Mouse (Mus musculus) liver, embryonic 15.5 days (tissue): Measurements from ENCODE around the gene Tmed4. TPM values are rescaled to one million over a fixed set of nuclear protein-coding genes. Genes with fewer than 3 reads are reported as not detected.
"Not testable (repeated sequence)": the region's sequence is repeated elsewhere in the genome, so short reads cannot be mapped to it uniquely, and the experiment has no call there.

Source experiments
- ATAC-seq: fragments of 200-750 bp; cut with Nextera tagmentation; 2 replicates; pipeline ENCODE4 v1.8.0; 2017; ENCODE audit warnings: moderate number of reproducible peaks, mild to moderate bottlenecking, moderate library complexity; ENCODE audit not compliant: insufficient read depth
- H3K27ac ChIP-seq: fragments of 300-500 bp; sonication (generic); replicated peaks from 2 replicates; pipeline ENCODE4 v1.5.1; 2015; ENCODE audit warnings: mild to moderate bottlenecking, inconsistent platforms
- H3K27me3 ChIP-seq: fragments of 300-500 bp; sonication (generic); 2 replicates; pipeline ENCODE4 v1.6.1; 2015; ENCODE audit warnings: mild to moderate bottlenecking, inconsistent platforms
- H3K36me3 ChIP-seq: fragments of 300-500 bp; sonication (generic); replicated peaks from 2 replicates; pipeline ENCODE4 v1.6.1; 2015; ENCODE audit warnings: moderate library complexity, mild to moderate bottlenecking, inconsistent platforms
- H3K4me1 ChIP-seq: fragments of 300-500 bp; sonication (generic); replicated peaks from 2 replicates; pipeline ENCODE4 v1.6.1; 2015; ENCODE audit warnings: inconsistent platforms
- H3K4me2 ChIP-seq: fragments of 300-500 bp; sonication (generic); 2 replicates; pipeline ENCODE4 v1.6.1; 2015; ENCODE audit warnings: moderate library complexity, mild to moderate bottlenecking, inconsistent platforms
- H3K4me3 ChIP-seq: fragments of 300-500 bp; sonication (generic); replicated peaks from 2 replicates; pipeline ENCODE4 v1.5.1; 2015; ENCODE audit warnings: mild to moderate bottlenecking, inconsistent platforms
- H3K9ac ChIP-seq: fragments of 300-500 bp; sonication (generic); 2 replicates; pipeline ENCODE4 v1.6.1; 2015; ENCODE audit warnings: moderate library complexity, mild to moderate bottlenecking, inconsistent platforms
- H3K9me3 ChIP-seq: fragments of 300-500 bp; sonication (generic); replicated peaks from 2 replicates; pipeline ENCODE4 v1.6.1; 2016; ENCODE audit warnings: inconsistent platforms
- WGBS: fragments of 180-500 bp; shearing (Covaris S2); methylation state at CpG from one replicate; pipeline ENCODE4 v1.1.7; 2015; ENCODE audit warnings: mixed read lengths; ENCODE audit not compliant: insufficient replicate concordance; 5-methylcytosine and 5-hydroxymethylcytosine counted together
- polyA plus RNA-seq: library from polyadenylated mRNA; unstranded; fragments of >200 nt; fragmentation: Nextera tagmentation; extraction: Ambion mirVana; gene quantifications from 2 replicates; pipeline ENCODE4 v1.2.1, GENCODE M21; 2015

Gene Tmed4
- polyA plus RNA-seq, 1 experiment from 2014 or later = 39.8 TPM

GRCm38 (mm10) chr11:6273607-6274006 lies 1.1 kb downstream of the Tmed4 start:
- Histone ChIP-seq H3K4me3 (peak overlapping the region; percentile 91), H3K4me2 (peak overlapping the region; percentile 95), H3K4me1 (peaks cover 24% of the 10 kb centered on the region), H3K27me3 (no peaks in the 10 kb centered on the region), H3K36me3 (peaks cover 19% of the 10 kb centered on the region), H3K9me3 (no peaks in the 10 kb centered on the region), H3K9ac (peak overlapping the region; percentile 90), H3K27ac (no peak overlapping the region)
- ATAC-seq = no peak
- 28% methylated on average over 11 of the region's 11 CpGs for WGBS

GRCm38 (mm10) chr11:6267320-6268254 lies 7.1 kb downstream of the Tmed4 start, which contains the start of gene Ddx56:
Ddx56 (minus strand) TSS chr11:6267772.
- peak within 1 kb of the TSS; percentile 91 for H3K4me2 ChIP-seq
- H3K27ac ChIP-seq = peak within 1 kb of the TSS; percentile 95
- H3K4me3 ChIP-seq = peak within 1 kb of the TSS; percentile 77
- H3K4me1 ChIP-seq = peaks cover 30% of the 10 kb centered on the region
- ATAC-seq = peak; percentile 95
- no peaks in the 10 kb centered on the region for H3K9me3 ChIP-seq
- H3K36me3 ChIP-seq = peaks cover 61% of the 10 kb centered on the region
- H3K27me3 ChIP-seq = no peaks in the 10 kb centered on the region
- peak within 1 kb of the TSS; percentile 81 for H3K9ac ChIP-seq
- WGBS = 1% methylated on average over 50 of the region's 50 CpGs

- peak overlapping the region; percentile 77 for H3K4me3 ChIP-seq
- no peaks in the 10 kb centered on the region for H3K9me3 ChIP-seq
- H3K9ac ChIP-seq = peak overlapping the region; percentile 81
- no peak overlapping the region for H3K27ac ChIP-seq
- WGBS = 54% methylated on average over 9 of the region's 9 CpGs
- peak overlapping the region; percentile 91 for H3K4me2 ChIP-seq
- peaks cover 60% of the 10 kb centered on the region for H3K36me3 ChIP-seq
- no peak for ATAC-seq
- H3K4me1 ChIP-seq = peaks cover 28% of the 10 kb centered on the region
- no peaks in the 10 kb centered on the region for H3K27me3 ChIP-seq
These were observed 8.0 kb downstream of the Tmed4 start for GRCm38 (mm10) chr11:6266621-6267020.

DNA sequence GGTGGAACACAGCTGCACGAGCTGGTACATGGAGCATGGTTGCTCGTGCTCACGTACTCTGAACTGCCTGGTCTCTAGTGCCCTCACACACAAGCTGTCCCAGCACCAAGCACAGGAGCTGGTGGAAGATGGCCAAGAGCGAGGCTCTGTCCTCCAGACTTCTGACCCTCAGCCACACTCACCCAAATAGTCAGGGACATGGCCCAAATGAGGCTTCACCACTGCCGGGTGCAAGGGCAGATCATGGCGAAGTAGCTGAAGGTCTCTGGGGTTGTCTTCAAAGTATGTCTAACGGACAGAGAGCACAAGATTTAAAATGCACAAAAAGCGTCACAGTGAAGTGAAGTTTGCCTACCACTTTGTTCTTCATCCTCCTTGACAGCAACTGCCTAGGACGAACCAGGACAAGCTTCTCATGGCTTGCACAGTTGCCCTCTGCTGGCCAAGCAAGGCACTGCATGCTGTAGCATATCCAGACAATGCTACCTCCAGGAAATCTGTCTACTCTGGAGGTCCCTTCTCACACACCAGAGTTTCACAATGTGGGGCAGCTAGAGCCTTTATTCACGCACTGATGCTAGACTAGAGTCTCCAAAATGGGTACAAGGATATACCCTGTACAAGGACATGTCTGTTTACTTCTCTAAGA lies 13.1 kb downstream of the Tmed4 start:
- WGBS = 66% methylated on average over 10 of the region's 10 CpGs
- H3K9me3 ChIP-seq = no peaks in the 10 kb centered on the region
- H3K36me3 ChIP-seq = peaks cover 88% of the 10 kb centered on the region

GRCm38 (mm10) chr11:6259413-6259812 lies 15.3 kb downstream of the Tmed4 start:
- Histone ChIP-seq H3K4me2 (no peak overlapping the region), H3K36me3 (peaks cover 67% of the 10 kb centered on the region), H3K9me3 (no peaks in the 10 kb centered on the region), H3K9ac (no peak overlapping the region), H3K4me3 (no peak overlapping the region), H3K27me3 (no peaks in the 10 kb centered on the region), H3K4me1 (0 out of 2 replicates have a peak, but pooled peaks cover 5% of the 10 kb centered on the region), H3K27ac (no peak overlapping the region)
- ATAC-seq = no peak
- 79% methylated on average over 7 of the region's 7 CpGs for WGBS

More for the DNA sequence above, 13.1 kb downstream of the Tmed4 start:
- no peak overlapping the region for H3K4me2 ChIP-seq
- H3K27me3 ChIP-seq = no peaks in the 10 kb centered on the region
- no peak overlapping the region for H3K27ac ChIP-seq
- H3K9ac ChIP-seq = no peak overlapping the region
- peaks cover 10% of the 10 kb centered on the region for H3K4me1 ChIP-seq
- no peak for ATAC-seq
- H3K4me3 ChIP-seq = no peak overlapping the region

DNA sequence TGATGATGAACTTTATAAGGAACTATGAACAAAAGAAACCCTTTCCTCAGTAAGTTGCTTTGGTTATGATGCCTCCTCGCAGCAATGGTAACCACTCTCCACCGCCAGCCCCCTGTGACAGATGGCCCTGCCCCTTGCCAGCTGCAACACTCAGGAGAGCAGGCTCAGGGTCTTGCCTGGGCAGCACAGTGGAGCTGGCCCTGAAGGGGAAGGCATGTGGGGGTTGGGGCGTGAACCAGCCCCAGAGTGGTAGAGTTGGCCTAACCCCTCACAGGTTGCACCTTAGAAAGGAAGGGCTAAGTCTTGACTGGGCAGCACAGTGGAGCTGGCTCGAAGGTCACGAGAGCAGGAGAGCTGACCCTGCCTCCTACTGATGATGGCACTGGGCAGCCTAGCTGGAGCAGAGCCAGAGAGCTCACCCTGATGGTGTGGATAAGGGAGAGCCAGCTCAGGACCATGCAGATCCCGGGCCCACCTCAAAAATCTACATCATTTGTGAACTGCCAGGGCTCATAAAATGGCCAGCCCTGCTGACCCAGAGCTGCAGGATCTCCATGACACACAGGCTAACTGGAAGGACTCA lies 18.1 kb downstream of the Tmed4 start:
- Histone ChIP-seq H3K4me3 (no peak overlapping the region), H3K4me2 (no peak overlapping the region), H3K4me1 (0 out of 2 replicates have a peak, but pooled peaks cover 5% of the 10 kb centered on the region), H3K9ac (no peak overlapping the region), H3K27me3 (no peaks in the 10 kb centered on the region), H3K27ac (no peak overlapping the region), H3K36me3 (peaks cover 39% of the 10 kb centered on the region), H3K9me3 (no peaks in the 10 kb centered on the region)
- no peak for ATAC-seq
- WGBS = 60% methylated on average over 6 of the region's 6 CpGs

DNA sequence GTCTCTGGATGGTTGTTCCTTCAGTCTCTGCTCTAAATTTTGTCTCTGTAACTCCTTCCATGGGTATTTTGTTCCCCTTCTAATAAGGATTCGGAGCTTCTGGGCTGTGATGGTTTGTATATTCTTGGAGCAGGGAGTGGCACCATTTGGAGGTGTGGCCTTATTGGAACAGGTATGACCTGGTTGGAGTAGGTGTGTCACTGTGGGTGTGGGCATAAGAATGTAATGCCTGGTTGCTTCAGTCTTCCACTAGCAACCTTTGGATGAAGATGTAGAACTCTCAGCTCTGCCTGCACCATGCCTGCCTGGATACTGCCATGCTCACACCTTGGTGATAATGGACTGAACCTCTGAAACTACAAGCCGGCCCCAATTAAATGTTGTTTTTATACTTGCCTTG lies 20.1 kb downstream of the Tmed4 start:
- not testable (repeated sequence) for H3K27me3 ChIP-seq, H3K27ac ChIP-seq, H3K4me1 ChIP-seq, H3K4me2 ChIP-seq, H3K9me3 ChIP-seq, ATAC-seq, H3K4me3 ChIP-seq, H3K9ac ChIP-seq
- WGBS = 80% methylated on average over 2 of the region's 2 CpGs
- H3K36me3 ChIP-seq = peaks cover 20% of the 10 kb centered on the region

DNA sequence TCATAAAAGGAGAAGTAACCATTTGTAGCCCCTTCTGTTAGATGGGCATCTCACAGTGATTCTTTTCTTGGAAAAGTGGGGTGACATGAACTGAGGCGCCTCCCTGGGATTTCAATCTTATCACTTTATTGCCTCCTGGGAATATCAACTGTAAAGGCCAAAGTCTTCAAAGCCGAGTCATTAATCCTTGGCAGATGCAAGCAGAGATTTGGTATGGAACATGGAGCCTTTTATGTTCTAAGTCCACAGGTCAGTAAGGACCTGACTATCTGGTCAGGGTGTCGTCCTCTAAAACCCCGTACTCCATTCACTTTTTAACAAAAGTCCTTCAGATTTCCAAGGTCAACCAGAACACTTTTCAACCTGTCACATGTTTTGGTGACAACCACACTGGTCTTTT lies 21.8 kb downstream of the Tmed4 start:
- Histone ChIP-seq H3K4me2 (no peak overlapping the region), H3K27ac (no peak overlapping the region), H3K36me3 (0 out of 2 replicates have a peak, but pooled peaks cover 2% of the 10 kb centered on the region), H3K9ac (no peak overlapping the region), H3K9me3 (no peaks in the 10 kb centered on the region), H3K4me3 (no peak overlapping the region), H3K27me3 (no peaks in the 10 kb centered on the region), H3K4me1 (0 out of 2 replicates have a peak, but pooled peaks cover 5% of the 10 kb centered on the region)
- 64% methylated on average over 4 of the region's 4 CpGs for WGBS
- ATAC-seq = no peak

- ATAC-seq = no peak
- WGBS = 69% methylated on average over 5 of the region's 5 CpGs
These were observed 22.4 kb downstream of the Tmed4 start for GRCm38 (mm10) chr11:6252248-6252647.

DNA sequence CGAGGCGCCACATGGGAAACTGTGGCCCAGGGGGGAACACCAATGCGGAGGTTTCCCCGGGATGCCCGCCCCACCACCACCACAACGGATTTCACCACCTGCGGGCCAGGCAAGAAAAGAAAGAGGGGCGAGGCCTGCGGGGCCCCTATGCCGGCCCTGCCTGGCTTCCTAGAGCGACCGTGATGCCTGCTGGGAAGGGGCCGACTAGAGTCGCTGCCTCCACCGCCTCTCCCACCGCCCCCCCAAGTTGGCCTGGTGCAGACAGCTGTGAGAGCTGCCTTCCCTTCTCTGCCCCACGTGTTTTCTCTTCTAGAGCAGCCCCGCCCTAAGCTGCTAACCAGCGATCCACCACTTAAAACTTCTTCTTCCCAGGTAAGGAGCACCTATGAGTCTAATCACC lies 30.0 kb downstream of the Tmed4 start:
- Histone ChIP-seq H3K4me1 (no peaks in the 10 kb centered on the region), H3K27ac (no peak overlapping the region), H3K9ac (no peak overlapping the region), H3K36me3 (no peaks in the 10 kb centered on the region), H3K4me3 (no peak overlapping the region), H3K27me3 (no peaks in the 10 kb centered on the region), H3K9me3 (no peaks in the 10 kb centered on the region), H3K4me2 (no peak overlapping the region)
- ATAC-seq = no peak
- WGBS = 60% methylated on average over 19 of the region's 19 CpGs

More at GRCm38 (mm10) chr11:6252248-6252647, 22.4 kb downstream of the Tmed4 start:
- Histone ChIP-seq H3K27me3 (no peaks in the 10 kb centered on the region), H3K9ac (no peak overlapping the region), H3K36me3 (no peaks in the 10 kb centered on the region), H3K9me3 (no peaks in the 10 kb centered on the region), H3K4me1 (0 out of 2 replicates have a peak, but pooled peaks cover 5% of the 10 kb centered on the region), H3K4me3 (no peak overlapping the region), H3K4me2 (no peak overlapping the region), H3K27ac (no peak overlapping the region)

DNA sequence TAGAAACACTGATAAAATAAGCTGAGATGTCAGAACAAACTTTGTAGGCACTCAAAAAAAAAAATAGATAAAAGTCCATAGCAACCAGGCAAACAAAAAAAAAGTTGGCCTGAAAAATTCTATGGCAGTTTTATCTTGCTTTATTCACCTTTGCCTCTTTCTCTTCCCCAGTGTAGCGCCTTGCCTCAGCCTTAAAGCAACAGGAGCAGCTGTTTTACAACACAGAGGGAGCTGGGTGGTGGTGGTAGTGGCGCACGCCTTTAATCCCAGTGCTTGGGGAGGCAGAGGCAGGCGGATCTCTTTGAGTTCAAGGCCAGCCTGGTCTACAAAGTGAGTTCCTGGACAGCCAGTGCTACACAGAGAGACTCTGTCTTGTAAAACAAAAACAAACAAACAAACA lies 41.6 kb downstream of the Tmed4 start:
- H3K9ac ChIP-seq = no peak overlapping the region
- no peak overlapping the region for H3K4me3 ChIP-seq
- WGBS = 72% methylated on average over 4 of the region's 4 CpGs
- H3K27ac ChIP-seq = no peak overlapping the region
- H3K4me1 ChIP-seq = no peaks in the 10 kb centered on the region
- no peaks in the 10 kb centered on the region for H3K27me3 ChIP-seq
- no peak overlapping the region for H3K4me2 ChIP-seq
- H3K36me3 ChIP-seq = no peaks in the 10 kb centered on the region
- ATAC-seq = no peak
- H3K9me3 ChIP-seq = 0 out of 2 replicates have a peak, but pooled peaks cover 5% of the 10 kb centered on the region
